Mouse (Mus musculus) erythroblast, embryonic 14.5 days (primary cell): ENCODE measurements around the gene Acp6.

Experiments used
- GATA1 ChIP-seq: IDR thresholded peaks from 2 replicates; pipeline ENCODE4 v1.6.1; 2012; ENCODE audit warnings: low read length, inconsistent platforms, mixed read lengths
- TAL1 ChIP-seq: IDR thresholded peaks from 3 replicates; pipeline ENCODE4 v1.6.1; 2012; ENCODE audit warnings: low read length, inconsistent platforms, mixed read lengths

- TF ChIP-seq GATA1, result no peak
- TF ChIP-seq TAL1, result no peak
Observed at GRCm38 (mm10) chr3:97206521-97206920, 47.9 kb downstream of the Acp6 start.
